Mouse (Mus musculus): ENCODE data around the gene Atp2a2.

Atp2a2 gene

GRCm38 (mm10) chr5:122519043-122519660 is 17.1 kb upstream of the Atp2a2 start:
- DNase-seq (ENCODE audit: low spot score): no peak

GRCm38 (mm10) chr5:122518247-122518646 is 16.2 kb upstream of the Atp2a2 start:
- no peak for DNase-seq (ENCODE audit: low spot score)

GRCm38 (mm10) chr5:122516901-122517300 is 14.9 kb upstream of the Atp2a2 start:
- DNase-seq (ENCODE audit: low spot score): no peak

- DNase-seq (ENCODE audit: low spot score): no peak
Measured at GRCm38 (mm10) chr5:122516029-122516730, 14.2 kb upstream of the Atp2a2 start.

- DNase-seq (ENCODE audit: low spot score): no peak
Measured at GRCm38 (mm10) chr5:122514127-122514521, 12.1 kb upstream of the Atp2a2 start.

- DNase-seq (ENCODE audit: low spot score): no peak
Measured at GRCm38 (mm10) chr5:122513421-122514126, 11.5 kb upstream of the Atp2a2 start.

GRCm38 (mm10) chr5:122512011-122512410 is 10.0 kb upstream of the Atp2a2 start:
- no peak for DNase-seq (ENCODE audit: low spot score)

GRCm38 (mm10) chr5:122511405-122511804 is 9.4 kb upstream of the Atp2a2 start:
- no peak for DNase-seq (ENCODE audit: low spot score)

GRCm38 (mm10) chr5:122510651-122511157 is 8.7 kb upstream of the Atp2a2 start:
- no peak for DNase-seq (ENCODE audit: low spot score)

GRCm38 (mm10) chr5:122509608-122510007 is 7.6 kb upstream of the Atp2a2 start:
- no peak for DNase-seq (ENCODE audit: low spot score)

- no peak for DNase-seq (ENCODE audit: low spot score)
Measured at GRCm38 (mm10) chr5:122508861-122509306, 6.9 kb upstream of the Atp2a2 start.

GRCm38 (mm10) chr5:122507396-122507795 is 5.4 kb upstream of the Atp2a2 start:
- no peak for DNase-seq (ENCODE audit: low spot score)

GRCm38 (mm10) chr5:122506462-122506861 is 4.4 kb upstream of the Atp2a2 start:
- DNase-seq (ENCODE audit: low spot score): no peak

GRCm38 (mm10) chr5:122505554-122505953 is 3.5 kb upstream of the Atp2a2 start:
- DNase-seq (ENCODE audit: low spot score): no peak

- no peak for DNase-seq (ENCODE audit: low spot score)
Measured at GRCm38 (mm10) chr5:122503760-122504119, 1.7 kb upstream of the Atp2a2 start.

- DNase-seq (ENCODE audit: low spot score): no peak
Measured at GRCm38 (mm10) chr5:122503015-122503759, 1.2 kb upstream of the Atp2a2 start.

- DNase-seq (ENCODE audit: low spot score): no peak
Measured at GRCm38 (mm10) chr5:122501101-122502076, 636 bp downstream of the Atp2a2 start.

GRCm38 (mm10) chr5:122500563-122500962 is 1.5 kb downstream of the Atp2a2 start:
- no peak for DNase-seq (ENCODE audit: low spot score)

GRCm38 (mm10) chr5:122500141-122500540 is 1.9 kb downstream of the Atp2a2 start:
- no peak for DNase-seq (ENCODE audit: low spot score)

- no peak for DNase-seq (ENCODE audit: low spot score)
Measured at GRCm38 (mm10) chr5:122498046-122498445, 4.0 kb downstream of the Atp2a2 start.

- DNase-seq (ENCODE audit: low spot score): no peak
Measured at GRCm38 (mm10) chr5:122496990-122497389, 5.0 kb downstream of the Atp2a2 start.

Measured in ovary, postnatal 10 days (tissue).